Mouse (Mus musculus) midbrain, postnatal 0 days (tissue): Measurements from ENCODE around the gene Tpgs1. TPM values are rescaled to one million over a fixed set of nuclear protein-coding genes. Genes with fewer than 3 reads are reported as not detected.

ENCODE experiments used
- ATAC-seq: fragments of 200-750 bp; cut with Nextera tagmentation; 2 replicates; pipeline ENCODE4 v1.8.0; 2017; ENCODE audit warnings: moderate number of reproducible peaks, mild to moderate bottlenecking, moderate TSS enrichment, moderate library complexity; ENCODE audit not compliant: low FRiP score
- DNase-seq: peaks from one replicate; pipeline ENCODE4 v3.0.0-alpha.2; 2015; ENCODE audit warnings: low spot score
- H3K27ac ChIP-seq: fragments of 300-500 bp; sonication (generic); 2 replicates; pipeline ENCODE4 v1.5.1; 2014; ENCODE audit warnings: low read depth, mild to moderate bottlenecking, low read length, mixed read lengths
- H3K27me3 ChIP-seq: fragments of 300-500 bp; sonication (generic); 2 replicates; pipeline ENCODE4 v1.6.1; 2014; ENCODE audit warnings: low read length, control low read depth, mixed read lengths; ENCODE audit not compliant: insufficient read depth
- H3K36me3 ChIP-seq: fragments of 300-500 bp; sonication (generic); 2 replicates; pipeline ENCODE4 v1.6.1; 2014; ENCODE audit warnings: low read length, control low read depth, mixed read lengths; ENCODE audit not compliant: insufficient read depth
- H3K4me1 ChIP-seq: fragments of 300-500 bp; sonication (generic); 2 replicates; pipeline ENCODE4 v1.6.1; 2014; ENCODE audit warnings: mild to moderate bottlenecking, control low read depth, antibody characterized with exemption, low read length, mixed read lengths; ENCODE audit not compliant: insufficient read depth
- H3K4me2 ChIP-seq: fragments of 300-500 bp; sonication (generic); 2 replicates; pipeline ENCODE4 v1.6.1; 2014; ENCODE audit warnings: low read depth, mild to moderate bottlenecking, low read length, mixed read lengths; ENCODE audit not compliant: poor library complexity, severe bottlenecking
- H3K4me3 ChIP-seq: fragments of 300-500 bp; sonication (generic); 2 replicates; pipeline ENCODE4 v1.5.1; 2014; ENCODE audit warnings: low read depth, mild to moderate bottlenecking, low read length, moderate library complexity
- H3K9ac ChIP-seq: fragments of 300-500 bp; sonication (generic); replicated peaks from 2 replicates; pipeline ENCODE4 v1.6.1; 2014; ENCODE audit warnings: mild to moderate bottlenecking, low read length, moderate library complexity, mixed read lengths; ENCODE audit not compliant: poor library complexity, severe bottlenecking
- H3K9me3 ChIP-seq: fragments of 300-500 bp; sonication (generic); 2 replicates; pipeline ENCODE4 v1.6.1; 2016; ENCODE audit warnings: low read length, control low read depth
- CTCF ChIP-seq: IDR thresholded peaks from 2 replicates; pipeline ENCODE4 v1.5.1; 2016; ENCODE audit warnings: antibody characterized with exemption, mild to moderate bottlenecking
- WGBS: fragments of 180-500 bp; shearing (Covaris S2); extraction: QIAGEN DNeasy Blood & Tissue Kit; methylation state at CpG from one replicate; pipeline ENCODE4 v1.1.7; 2014; 5-methylcytosine and 5-hydroxymethylcytosine counted together
- polyA plus RNA-seq: library from polyadenylated mRNA; unstranded; fragments of >200 nt; fragmentation: Nextera tagmentation; extraction: Ambion mirVana; gene quantifications from 2 replicates; pipeline ENCODE4 v1.2.1, GENCODE M21; 2015
- total RNA-seq: library from RNA; depleted of rRNA; stranded (reverse); fragments of >200 nt; gene quantifications from 2 replicates; pipeline ENCODE4 v1.2.3, GENCODE M21; 2014

The Tpgs1 gene
- total and polyA plus RNA-seq, 2 experiments from 2014 or later: 80.9 to 139 TPM

GRCm38 (mm10) chr10:79649070-79649751 is 20.0 kb upstream of the Tpgs1 start:
- Histone ChIP-seq H3K4me1 (peaks cover 1% of the 10 kb centered on the region; the same call in 1 of the 2 replicates), H3K27ac (no peak overlapping the region), H3K27me3 (no peaks in the 10 kb centered on the region), H3K4me2 (no peak overlapping the region), H3K4me3 (no peak overlapping the region), H3K36me3 (no peaks in the 10 kb centered on the region), H3K9ac (no peak overlapping the region), H3K9me3 (no peaks in the 10 kb centered on the region)
- 33% methylated on average over 7 of the region's 7 CpGs for WGBS
- peak; percentile 95 for TF ChIP-seq CTCF
- no peak for ATAC-seq
- peak; percentile 77 for DNase-seq

- no peak for TF ChIP-seq CTCF
- Histone ChIP-seq H3K4me2 (no peak overlapping the region), H3K4me1 (peaks cover 18% of the 10 kb centered on the region; the same call in 1 of the 2 replicates), H3K27me3 (no peaks in the 10 kb centered on the region), H3K9me3 (no peaks in the 10 kb centered on the region), H3K27ac (no peak overlapping the region), H3K9ac (no peak overlapping the region), H3K4me3 (no peak overlapping the region), H3K36me3 (no peaks in the 10 kb centered on the region)
- ATAC-seq (no peak), DNase-seq (no peak)
- WGBS: 80% methylated on average over 7 of the region's 7 CpGs
Measured at GRCm38 (mm10) chr10:79652789-79653188, 16.4 kb upstream of the Tpgs1 start.

GRCm38 (mm10) chr10:79654946-79655395 is 14.2 kb upstream of the Tpgs1 start:
- WGBS: 0% methylated on average over 1 of the region's 1 CpGs
- Histone ChIP-seq H3K9ac (no peak overlapping the region), H3K27me3 (no peaks in the 10 kb centered on the region), H3K4me1 (peaks cover 18% of the 10 kb centered on the region; the same call in 1 of the 2 replicates), H3K9me3 (no peaks in the 10 kb centered on the region), H3K27ac (peak overlapping the region; percentile 83), H3K4me2 (no peak overlapping the region), H3K4me3 (no peak overlapping the region), H3K36me3 (no peaks in the 10 kb centered on the region)
- ATAC-seq (peak; percentile 90), DNase-seq (peak; percentile 75)
- TF ChIP-seq CTCF: no peak

- H3K27ac ChIP-seq: no peak overlapping the region
- no peak overlapping the region for H3K9ac ChIP-seq
- H3K27me3 ChIP-seq: no peaks in the 10 kb centered on the region
- 9% methylated on average over 4 of the region's 4 CpGs for WGBS
- TF ChIP-seq CTCF: peak; percentile 59
- H3K9me3 ChIP-seq: no peaks in the 10 kb centered on the region
- no peak for DNase-seq
- no peak overlapping the region for H3K4me2 ChIP-seq
- H3K4me3 ChIP-seq: no peak overlapping the region
- H3K4me1 ChIP-seq: peaks cover 18% of the 10 kb centered on the region; the same call in 1 of the 2 replicates
- ATAC-seq: no peak
- no peaks in the 10 kb centered on the region for H3K36me3 ChIP-seq
Measured at GRCm38 (mm10) chr10:79658829-79659228, 10.3 kb upstream of the Tpgs1 start.

- no peak for DNase-seq
- no peak for ATAC-seq
- H3K27me3 ChIP-seq: no peaks in the 10 kb centered on the region
- whole genome bisulfite sequencing: 72% methylated on average over 2 of the region's 2 CpGs
- TF ChIP-seq CTCF: peak; percentile 63
- no peaks in the 10 kb centered on the region for H3K9me3 ChIP-seq
- H3K4me3 ChIP-seq: no peak overlapping the region
- H3K27ac ChIP-seq: no peak overlapping the region
- no peaks in the 10 kb centered on the region for H3K36me3 ChIP-seq
- no peak overlapping the region for H3K9ac ChIP-seq
- peaks cover 7% of the 10 kb centered on the region; the same call in 1 of the 2 replicates for H3K4me1 ChIP-seq
- no peak overlapping the region for H3K4me2 ChIP-seq
Measured at GRCm38 (mm10) chr10:79660298-79660697, 8.9 kb upstream of the Tpgs1 start.

- H3K27me3 ChIP-seq: no peaks in the 10 kb centered on the region
- no peaks in the 10 kb centered on the region for H3K36me3 ChIP-seq
- 69% methylated on average over 3 of the region's 3 CpGs for whole genome bisulfite sequencing
- no peaks in the 10 kb centered on the region for H3K4me1 ChIP-seq
- H3K4me2 ChIP-seq: no peak overlapping the region
- no peak overlapping the region for H3K9ac ChIP-seq
- H3K9me3 ChIP-seq: no peaks in the 10 kb centered on the region
- ATAC-seq (no peak), DNase-seq (no peak)
- TF ChIP-seq CTCF: no peak
- no peak overlapping the region for H3K4me3 ChIP-seq
- no peak overlapping the region for H3K27ac ChIP-seq
Measured at GRCm38 (mm10) chr10:79661861-79662260, 7.3 kb upstream of the Tpgs1 start.
